Mouse (Mus musculus) CD4-positive, CD25-positive, alpha-beta regulatory T cell (primary cell): ENCODE measurements around the gene Sf3b3. TPM values are rescaled to one million over a fixed set of nuclear protein-coding genes. Genes with fewer than 3 reads are reported as not detected.

ENCODE experiments used
- polyA plus RNA-seq: library from polyadenylated mRNA; unstranded; fragments of 100-300 nt; shearing (Covaris generic); gene quantifications from one replicate; pipeline ENCODE4 v1.2.1, GENCODE M21; 2017

Gene Sf3b3
- polyA plus RNA-seq, result 180 TPM

DNA sequence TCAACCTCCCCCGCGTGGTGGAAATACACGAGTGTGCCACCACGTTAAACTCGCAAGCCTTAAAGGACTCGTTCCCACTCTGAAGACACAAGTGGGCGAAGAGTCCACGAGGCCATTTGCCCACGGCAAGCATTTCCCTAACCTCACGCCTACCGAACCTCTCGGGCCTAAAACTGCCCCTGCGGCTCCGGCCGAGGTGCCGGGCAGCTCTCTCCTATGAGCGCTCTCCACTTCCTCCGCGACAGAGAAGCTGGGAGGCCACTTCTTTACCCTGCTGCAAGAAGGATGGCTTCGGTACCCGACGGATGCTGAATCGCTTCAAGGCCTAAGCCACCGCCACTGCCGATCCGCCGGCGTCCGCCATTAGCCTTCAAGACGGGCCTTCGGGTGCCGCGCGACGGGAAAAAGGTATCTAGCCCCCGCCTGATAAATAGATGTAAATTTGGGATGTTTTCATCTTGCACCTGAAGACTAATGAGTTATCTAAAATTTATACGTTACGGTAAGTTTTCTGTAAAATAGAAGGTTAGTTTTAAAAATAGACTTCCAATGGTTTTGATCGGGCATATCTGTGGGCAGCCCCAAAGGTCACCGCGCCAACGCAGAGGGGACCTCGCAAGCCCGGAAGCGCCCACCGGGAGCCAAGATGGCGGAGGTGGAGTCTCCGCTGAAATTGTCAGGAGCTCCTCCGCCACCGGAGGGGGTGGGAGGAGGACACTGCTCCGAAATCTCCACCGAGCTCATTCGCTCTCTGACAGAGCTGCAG lies at the start of gene Sf3b3, which contains the start of gene Cog4:
Gene Sf3b3 (minus strand): TSS at position 383 of the 766 bp plus-strand sequence.
Gene Cog4 (plus strand): TSS at position 196 of the 766 bp plus-strand sequence.

DNA sequence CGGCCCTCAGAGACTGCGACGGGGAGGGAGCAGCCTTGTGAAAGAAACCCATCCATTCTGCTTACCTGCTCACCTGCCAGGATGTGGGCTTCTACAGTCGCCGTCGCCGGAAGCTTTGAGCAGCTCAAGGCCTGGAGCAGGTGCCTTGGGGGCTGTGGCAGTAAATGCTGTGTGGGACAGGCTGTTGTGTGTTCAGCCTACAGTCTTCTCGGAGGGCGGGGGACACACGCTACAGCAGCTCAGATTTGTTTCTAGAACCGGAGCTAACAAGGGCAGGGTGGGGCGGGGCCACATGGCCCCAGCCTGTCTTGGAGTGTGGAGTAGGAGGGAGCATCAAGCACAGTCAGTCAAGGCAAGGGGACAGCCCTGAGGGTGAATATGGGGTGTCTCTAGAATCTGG lies 40.9 kb downstream of the Sf3b3 start, which contains the start of gene Il34:
Gene Il34 (minus strand): TSS at position 256 of the 400 bp plus-strand sequence.

Other genes starting within 250 kb of the Sf3b3 start
- 56.6 TPM for gene Vac14, start 228.2 kb downstream of the Sf3b3 start, polyA plus RNA-seq
- gene Mtss1l, start 125.3 kb downstream of the Sf3b3 start, polyA plus RNA-seq, result 0.13 TPM
- not detected for gene Il34, start 40.9 kb downstream of the Sf3b3 start, polyA plus RNA-seq
- gene Cog4, start 187 bp downstream of the Sf3b3 start, polyA plus RNA-seq, result 56.0 TPM
- 11.8 TPM for gene Fuk, start 55.7 kb upstream of the Sf3b3 start, polyA plus RNA-seq
- gene St3gal2, start 73.1 kb upstream of the Sf3b3 start, polyA plus RNA-seq, result 38.0 TPM
- gene Ddx19a, start 151.0 kb upstream of the Sf3b3 start, polyA plus RNA-seq, result 23.9 TPM
- 14.8 TPM for gene Ddx19b, start 185.0 kb upstream of the Sf3b3 start, polyA plus RNA-seq
- 45.1 TPM for gene Aars, start 186.4 kb upstream of the Sf3b3 start, polyA plus RNA-seq
- gene Exosc6, start 209.6 kb upstream of the Sf3b3 start, polyA plus RNA-seq, result 34.5 TPM
- not detected for gene Clec18a, start 245.6 kb upstream of the Sf3b3 start, polyA plus RNA-seq
- 18.8 TPM for gene Pdpr, start 247.8 kb upstream of the Sf3b3 start, polyA plus RNA-seq